Mouse (Mus musculus) retina, adult 2 months (tissue): Measurements from ENCODE around the gene Hfe.
"Not testable (repeated sequence)": the region's sequence is repeated elsewhere in the genome, so short reads cannot be mapped to it uniquely, and the experiment has no call there.

Source experiments
- DNase-seq: peaks from one replicate; pipeline ENCODE4 v3.0.0-alpha.2; 2012; ENCODE audit warnings: low read depth, low spot score

The Hfe gene

DNA sequence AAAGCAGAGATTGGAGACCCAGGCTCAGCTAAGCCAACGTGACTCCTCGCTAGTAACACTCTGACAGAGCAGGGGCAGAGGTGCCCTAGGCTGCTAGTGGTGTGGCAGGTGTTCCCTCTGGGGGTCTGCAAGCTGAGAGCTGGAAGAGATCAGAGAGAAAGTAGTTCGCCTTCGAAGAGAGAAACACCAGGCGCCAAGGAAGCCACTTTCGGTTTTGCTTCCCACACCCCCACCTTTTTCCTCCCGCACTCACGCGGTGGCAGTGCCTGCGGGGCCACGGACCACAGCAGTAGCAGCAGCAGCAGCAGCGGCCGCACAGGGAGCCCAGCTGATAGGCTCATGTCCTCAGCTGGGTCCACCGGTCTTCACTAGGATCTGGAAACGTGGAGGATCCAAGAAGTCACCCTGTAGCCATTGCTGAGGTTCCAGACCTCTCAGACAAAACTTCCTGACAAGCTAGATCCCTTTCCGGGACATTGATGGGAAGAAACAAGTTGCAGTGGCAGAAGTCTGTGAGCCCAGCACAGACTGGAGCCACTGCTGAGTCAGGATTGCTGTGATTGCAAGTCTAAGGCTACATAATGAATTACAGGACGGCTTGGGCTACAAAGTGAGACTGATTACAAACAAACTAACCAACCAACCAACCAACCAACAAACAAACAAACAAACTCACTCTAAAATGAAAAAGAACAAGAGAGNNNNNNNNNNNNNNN lies at the start of gene Hfe:
Hfe (minus strand) TSS at position 481 of the 716 bp plus-strand sequence.
- DNase-seq = no peak

DNA sequence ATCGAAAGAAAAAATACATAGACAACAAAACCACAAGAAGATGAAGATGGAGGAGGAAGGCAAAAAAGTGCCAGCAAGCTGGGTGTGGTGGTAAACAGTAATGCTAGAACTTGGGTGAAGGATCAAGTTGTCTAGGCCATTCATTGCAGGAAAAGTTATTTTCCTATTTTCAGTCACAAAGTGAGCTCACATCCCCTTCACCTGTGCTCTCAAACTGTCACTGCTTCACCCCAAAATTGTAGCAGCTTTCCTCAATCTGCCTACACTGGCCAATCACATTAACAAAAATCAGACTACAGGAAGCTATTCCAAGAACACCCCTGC lies 49.2 kb upstream of the Hfe start:
- no peak for DNase-seq

DNA sequence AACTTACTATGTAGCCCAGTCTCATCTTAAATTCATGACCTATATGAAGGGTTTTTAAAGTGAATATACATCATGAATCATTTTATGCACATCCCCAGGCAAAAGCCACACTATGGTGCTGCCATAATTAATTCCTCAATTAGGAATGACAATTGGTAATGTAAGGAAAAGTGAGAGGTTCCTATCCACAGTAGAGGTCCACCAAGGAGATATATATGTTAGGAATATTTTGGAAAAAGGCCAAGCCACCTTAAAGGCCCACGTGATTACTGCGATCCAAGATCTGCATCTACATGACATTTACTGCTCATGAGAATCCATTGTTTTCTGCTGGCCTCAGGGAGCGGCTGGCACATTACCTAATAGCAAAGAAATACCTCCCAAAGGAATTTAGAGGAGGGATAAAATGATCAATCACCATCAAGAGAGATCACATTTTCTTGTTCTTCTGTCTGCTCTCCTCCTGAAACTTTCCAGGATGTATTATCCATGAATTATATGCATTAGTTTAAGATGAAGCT lies 48.7 kb upstream of the Hfe start:
- DNase-seq = no peak

DNA sequence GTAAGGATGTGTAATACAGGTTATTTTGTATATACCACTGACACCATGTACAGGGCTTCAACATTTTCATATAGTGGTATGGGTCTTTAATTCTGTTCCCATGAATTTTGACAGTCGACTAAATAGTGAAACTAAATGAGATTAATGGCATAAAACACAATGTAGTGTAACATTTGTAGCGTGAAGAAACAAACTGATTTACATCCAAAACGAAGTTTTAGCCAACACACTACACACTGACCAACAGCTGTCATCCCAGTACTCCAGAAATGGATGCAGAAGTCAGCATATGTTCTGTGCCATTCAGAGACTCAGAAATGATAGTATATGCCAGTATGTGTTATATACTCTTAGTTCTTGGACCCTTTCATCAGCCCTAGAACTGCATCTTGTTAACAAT lies 47.3 kb upstream of the Hfe start:
- no peak for DNase-seq

DNA sequence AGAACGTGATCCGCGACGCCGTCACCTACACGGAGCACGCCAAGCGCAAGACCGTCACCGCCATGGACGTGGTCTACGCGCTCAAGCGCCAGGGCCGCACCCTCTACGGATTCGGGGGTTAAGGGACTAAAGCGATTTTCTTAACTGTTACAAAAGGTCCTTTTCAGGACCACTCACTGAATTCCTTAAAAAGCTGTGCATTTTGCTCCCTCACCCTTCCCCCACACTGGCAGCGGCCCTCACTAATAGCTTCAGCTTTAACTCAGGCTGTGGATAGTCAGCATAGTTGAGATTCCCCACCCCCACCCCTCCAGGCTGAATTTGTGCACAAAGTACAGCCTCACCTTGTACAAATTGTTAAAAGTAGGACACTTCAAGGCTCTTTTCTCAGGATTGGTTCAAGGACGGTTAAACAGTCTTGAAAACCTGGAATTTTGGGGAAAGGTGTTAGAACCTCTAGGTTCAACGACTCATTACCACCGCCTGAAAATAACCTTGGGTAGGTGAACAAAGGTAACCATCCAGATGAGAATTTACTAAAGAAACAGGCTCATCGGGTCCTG lies 46.6 kb upstream of the Hfe start:
- no peak for DNase-seq

DNA sequence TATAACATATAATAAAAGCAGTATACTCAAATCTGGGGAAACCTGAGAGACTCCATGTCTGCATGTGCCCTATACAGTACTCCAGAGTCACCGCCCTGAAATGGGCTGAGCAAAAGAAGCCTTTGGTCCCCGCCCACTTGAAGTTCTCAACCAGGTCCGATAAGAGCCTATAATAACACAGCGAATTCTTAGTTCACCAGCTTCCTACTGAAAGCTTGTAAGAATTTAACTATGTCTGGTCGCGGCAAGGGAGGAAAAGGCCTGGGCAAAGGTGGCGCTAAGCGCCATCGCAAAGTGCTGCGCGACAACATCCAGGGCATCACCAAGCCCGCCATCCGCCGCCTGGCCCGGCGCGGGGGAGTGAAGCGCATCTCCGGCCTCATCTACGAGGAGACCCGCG lies 46.1 kb upstream of the Hfe start, which contains the start of gene Hist1h4b:
Hist1h4b (plus strand) TSS at position 224 of the 400 bp plus-strand sequence.
- DNase-seq = peak; percentile 83

DNA sequence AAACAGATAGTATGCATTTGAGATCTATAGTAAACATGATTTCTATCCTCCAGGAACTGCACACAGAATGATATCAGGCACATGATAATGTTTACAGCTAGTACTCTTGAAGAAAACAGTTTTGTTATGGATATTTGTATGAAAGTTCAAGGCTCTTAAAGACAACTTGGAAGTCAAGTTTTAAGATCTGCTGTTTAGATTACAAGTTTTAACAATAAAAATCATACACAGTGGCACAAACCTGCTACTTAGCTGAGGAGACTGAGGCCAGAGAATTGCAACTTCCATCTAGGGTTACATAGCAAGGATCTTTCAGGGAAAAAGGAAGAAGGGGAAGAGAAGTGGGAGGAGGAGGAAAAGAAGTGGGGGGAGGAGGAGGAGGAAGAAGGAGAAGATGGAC lies 44.3 kb upstream of the Hfe start:
- DNase-seq = no peak

DNA sequence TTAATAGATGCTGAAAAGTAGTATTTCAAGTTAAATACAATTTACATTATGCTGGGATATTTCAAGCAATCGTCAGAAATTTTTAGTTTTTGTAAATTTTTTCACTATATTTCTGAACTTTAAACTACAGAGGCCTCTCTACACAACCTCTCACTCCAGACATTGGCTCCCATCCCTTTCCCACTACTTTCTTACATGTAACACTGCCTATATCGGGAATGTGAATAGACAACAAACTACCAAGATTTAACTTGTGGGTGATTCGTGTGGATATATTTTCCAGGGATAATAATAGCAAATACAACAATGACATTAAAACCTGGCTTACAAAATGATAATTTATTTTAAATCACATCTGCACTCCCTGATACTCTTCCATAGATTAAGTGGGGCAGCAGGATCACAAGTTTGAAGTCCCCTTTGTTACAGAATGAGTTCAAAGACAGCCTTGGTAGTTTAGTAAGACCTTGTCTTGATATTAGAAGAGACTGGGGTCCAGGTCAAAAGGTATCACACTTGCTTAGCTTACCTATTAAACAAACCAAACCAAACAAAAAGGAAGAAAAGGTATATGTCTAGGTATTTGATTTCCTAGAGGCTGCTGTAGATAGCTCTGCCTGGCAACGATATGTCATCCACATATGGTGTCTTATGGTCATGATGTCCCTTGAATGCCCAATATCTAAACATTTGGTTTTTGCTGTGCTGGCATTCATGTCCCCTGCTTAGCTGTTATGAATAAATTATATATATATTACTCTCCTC lies 42.8 kb upstream of the Hfe start:
- DNase-seq = no peak

DNA sequence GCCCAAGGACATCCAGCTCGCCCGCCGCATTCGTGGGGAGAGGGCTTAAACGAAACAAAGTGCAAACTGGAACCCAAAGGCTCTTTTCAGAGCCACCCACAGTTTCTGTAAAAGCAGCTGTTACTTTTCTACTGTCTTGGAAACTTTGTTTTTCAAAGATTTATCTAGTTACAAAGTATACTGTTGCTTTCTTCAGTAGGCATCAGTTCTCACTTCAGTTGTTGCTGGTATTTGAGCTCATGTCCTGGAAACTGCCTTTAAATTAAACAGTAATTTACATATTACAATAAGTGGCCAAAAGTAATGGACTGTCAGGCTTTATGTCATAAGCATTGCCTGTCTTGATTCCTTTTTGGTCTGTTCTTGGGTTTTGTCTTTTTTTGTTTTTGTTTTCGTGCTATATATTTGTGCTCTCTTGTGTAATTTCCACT lies 42.1 kb upstream of the Hfe start:
- DNase-seq = no peak

DNA sequence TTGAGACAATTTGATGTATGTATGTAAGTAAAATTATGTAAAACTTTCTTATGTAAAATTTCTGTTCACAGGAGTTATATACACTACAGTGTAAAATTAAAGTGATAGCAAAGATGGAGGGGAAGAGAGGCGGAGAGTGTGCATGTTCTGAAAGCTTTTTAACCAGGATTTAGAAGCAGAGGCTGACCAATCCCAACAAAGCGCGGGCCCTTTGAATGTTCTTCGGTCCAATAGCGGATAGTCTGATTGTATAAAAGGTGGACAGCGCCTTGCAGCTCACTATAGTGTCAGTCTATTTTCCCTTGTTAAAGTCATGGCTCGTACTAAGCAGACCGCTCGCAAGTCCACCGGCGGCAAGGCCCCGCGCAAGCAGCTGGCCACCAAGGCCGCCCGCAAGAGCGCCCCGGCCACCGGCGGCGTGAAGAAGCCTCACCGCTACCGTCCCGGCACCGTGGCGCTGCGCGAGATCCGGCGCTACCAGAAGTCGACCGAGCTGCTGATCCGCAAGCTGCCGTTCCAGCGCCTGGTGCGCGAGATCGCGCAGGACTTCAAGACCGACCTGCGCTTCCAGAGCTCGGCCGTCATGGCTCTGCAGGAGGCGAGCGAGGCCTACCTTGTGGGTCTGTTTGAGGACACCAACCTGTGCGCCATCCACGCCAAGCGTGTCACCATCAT lies 41.5 kb upstream of the Hfe start, which contains the start of gene Hist1h3b:
Hist1h3b (plus strand) TSS at position 201 of the 675 bp plus-strand sequence.
- peak; percentile 67 for DNase-seq

DNA sequence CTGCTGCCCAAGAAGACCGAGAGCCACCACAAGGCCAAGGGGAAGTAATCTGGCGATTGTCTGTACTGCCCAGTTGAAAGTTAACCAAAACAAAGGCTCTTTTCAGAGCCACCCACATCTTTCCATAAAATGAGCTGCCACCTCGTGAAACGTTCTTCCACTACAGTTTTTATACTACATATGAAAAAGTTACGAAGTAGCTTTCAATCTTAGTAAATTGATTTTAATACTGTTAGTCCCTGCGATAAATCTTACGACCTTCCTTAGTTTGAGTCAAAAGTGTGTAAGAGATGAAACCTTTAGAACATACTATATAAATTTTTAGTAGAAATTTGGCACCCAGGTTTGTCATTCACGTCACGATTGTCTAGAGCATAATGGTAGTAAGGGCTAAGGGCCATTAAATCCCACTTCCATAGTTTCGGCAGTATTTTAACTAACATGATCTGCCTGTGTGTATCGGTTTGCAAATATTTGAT lies 40.9 kb upstream of the Hfe start:
- DNase-seq = no peak

DNA sequence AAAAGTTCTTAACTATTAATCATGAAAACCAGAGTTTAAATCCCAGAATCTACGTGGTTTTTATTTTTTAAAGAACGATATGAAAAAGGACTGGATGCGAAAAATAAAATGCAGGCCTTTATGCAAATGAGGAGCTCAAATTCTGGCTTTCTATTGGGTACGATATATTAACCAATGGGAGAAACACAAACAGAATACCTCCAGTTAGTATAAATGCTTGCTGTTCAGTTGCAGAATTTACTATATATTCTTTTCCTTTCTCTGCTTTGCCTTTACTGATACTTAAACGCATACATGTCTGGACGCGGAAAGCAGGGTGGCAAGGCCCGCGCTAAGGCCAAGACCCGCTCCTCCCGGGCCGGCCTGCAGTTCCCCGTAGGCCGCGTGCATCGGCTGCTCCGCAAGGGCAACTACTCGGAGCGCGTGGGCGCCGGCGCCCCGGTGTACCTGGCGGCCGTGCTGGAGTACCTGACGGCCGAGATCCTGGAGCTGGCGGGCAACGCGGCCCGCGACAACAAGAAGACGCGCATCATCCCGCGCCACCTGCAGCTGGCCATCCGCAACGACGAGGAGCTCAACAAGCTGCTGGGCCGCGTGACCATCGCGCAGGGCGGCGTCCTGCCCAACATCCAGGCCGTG lies 40.3 kb upstream of the Hfe start, which contains the start of gene Hist1h2ab:
Hist1h2ab (plus strand) TSS at position 288 of the 639 bp plus-strand sequence.
- DNase-seq = not testable (repeated sequence)

DNA sequence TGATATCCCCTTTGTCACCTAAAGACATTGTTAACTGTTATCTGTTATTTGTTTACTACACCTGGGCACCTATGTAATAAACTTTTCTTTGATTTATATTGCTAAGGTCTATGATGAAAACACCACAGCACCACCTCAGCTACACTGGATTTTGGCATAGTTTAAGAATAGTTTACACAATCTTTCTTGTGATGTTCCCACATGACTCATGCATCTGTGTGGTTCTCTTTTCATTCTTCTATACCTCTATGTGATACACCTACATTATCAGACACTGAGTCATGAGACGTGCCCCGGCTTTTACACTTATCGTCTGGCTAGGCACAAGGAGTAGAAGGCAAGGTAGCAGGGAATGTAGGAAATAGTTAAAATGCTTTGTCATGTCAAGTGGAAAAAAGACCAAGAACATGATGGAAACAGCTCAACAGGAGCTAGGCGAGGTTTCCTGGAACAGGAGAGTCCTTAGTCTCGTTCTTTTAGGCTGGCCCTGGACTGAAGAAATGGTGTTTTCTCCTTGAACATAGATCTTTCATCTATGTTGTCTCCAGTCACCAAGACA lies 39.0 kb upstream of the Hfe start:
- no peak for DNase-seq

DNA sequence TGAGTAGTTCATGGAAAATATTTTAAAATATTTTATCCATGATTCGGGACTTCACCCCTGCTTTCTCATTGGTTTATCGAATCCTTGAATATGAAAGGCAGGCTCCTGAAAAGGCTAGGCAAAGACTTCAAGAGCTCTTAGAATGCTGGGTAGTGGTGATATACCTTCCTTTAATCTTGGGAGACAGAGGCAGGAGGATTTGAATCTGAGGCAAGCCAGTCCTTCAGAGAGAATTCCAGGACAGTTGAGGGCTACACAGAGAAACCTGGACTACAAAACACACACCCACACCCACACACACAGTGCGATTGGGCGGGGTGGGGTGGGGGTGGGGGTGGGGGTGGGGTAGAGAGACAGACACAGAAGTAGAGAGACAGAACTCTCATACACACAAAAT lies 37.2 kb upstream of the Hfe start:
- DNase-seq = no peak

DNA sequence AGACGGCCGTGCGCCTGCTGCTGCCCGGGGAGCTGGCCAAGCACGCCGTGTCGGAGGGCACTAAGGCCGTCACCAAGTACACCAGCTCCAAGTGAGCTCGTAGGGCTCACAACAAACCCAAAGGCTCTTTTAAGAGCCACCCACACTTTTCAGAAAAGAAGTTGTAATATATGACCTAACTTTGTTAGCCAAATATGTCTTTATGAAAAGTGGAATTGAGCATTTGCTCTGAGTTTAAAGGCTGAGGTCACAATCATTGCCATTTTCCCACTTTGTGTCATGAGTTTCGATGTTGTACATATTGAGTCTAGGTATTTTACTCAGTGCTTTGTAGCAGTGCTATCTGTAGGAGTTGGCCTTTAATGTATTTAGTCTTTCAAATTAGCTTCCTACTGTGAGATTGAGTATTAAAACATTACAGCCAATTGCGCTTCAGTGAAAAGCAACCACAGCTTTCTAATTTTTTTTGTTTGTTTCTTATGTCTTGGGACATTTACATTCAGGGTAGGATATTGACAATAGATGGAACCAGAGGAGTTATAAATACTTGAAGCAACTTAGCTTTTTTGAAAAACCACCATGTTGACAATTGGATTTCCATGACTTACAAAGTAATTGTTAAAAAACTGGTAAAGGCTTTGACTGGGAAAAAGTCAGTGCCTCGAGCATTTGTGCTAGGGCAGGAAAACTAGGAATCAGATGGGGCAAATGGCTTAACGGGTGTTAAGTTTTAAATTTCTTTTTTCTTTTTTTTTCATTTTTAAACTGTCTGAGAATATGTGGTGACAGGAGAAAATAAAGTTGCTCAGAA lies 36.6 kb upstream of the Hfe start:
- DNase-seq = no peak

DNA sequence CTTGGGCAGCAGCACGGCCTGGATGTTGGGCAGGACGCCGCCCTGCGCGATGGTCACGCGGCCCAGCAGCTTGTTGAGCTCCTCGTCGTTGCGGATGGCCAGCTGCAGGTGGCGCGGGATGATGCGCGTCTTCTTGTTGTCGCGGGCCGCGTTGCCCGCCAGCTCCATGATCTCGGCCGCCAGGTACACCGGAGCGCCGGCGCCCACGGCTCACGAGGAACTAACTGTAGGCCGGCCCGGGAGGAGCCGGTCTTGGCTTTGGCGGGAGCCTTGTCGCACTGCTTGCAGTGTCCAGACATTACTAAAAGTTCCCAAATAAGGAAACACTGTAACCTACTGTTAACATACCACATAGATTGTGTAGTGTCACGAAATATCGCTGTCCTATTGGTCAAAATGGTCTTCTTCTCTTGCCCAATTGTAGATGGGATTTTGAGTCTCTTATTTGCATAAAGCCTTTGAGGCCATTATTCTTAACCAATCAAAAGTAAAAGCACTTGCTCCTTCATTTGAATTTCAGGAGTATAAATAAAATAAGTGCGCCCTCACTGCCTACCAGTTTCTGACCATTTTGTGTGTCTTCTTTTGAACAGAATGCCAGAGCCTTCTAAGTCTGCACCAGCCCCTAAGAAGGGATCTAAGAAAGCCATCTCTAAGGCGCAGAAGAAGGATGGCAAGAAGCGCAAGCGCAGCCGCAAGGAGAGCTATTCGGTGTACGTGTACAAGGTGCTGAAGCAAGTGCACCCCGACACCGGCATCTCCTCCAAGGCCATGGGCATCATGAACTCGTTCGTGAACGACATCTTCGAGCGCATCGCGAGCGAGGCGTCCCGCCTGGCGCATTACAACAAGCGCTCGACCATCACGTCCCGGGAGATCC lies 35.8 kb upstream of the Hfe start, which contains the start of gene Hist1h2bb:
Hist1h2bb (plus strand) TSS at position 534 of the 880 bp plus-strand sequence.
- DNase-seq = peak; percentile 82

DNA sequence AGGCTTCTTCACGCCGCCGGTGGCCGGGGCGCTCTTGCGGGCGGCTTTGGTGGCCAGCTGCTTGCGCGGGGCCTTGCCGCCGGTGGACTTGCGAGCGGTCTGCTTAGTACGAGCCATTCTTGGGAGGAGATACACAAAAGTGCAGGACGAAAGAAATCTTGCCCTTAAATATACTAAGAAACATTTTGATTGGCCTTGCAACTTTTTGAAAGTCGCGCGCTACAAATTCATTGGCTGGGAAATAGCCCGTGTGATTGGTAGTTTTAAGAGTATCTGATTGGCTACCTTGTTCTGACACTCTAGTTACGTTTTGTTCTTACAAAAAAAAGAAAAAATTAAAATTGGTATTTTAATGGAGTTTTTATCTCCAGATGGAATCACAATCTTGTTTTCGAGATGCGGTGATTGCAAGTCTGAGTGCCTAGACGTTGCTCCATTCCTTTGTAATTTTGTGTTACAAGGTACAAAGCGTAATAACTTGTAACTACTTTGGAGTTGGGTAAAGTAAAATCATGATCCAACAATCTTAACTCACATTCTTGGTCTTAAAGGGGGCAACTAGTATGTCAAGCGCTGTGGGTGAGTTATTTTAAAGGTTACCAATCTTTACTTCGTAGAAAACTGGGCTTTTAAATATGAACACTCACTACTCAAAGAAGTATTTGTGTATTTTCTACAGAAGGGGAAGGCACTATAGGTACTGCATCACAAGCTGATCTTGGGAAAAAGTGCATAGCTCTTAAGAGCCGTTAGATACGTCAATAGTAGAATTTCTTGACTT lies 34.9 kb upstream of the Hfe start, which contains the start of gene Hist1h3c:
Hist1h3c (minus strand) TSS at position 222 of the 781 bp plus-strand sequence.
- peak; percentile 73 for DNase-seq
